Mouse (Mus musculus) small intestine, adult 10 weeks (tissue): ENCODE results near the gene Zfp969. TPM values are rescaled to one million over a fixed set of nuclear protein-coding genes. Genes with fewer than 3 reads are reported as not detected.

Experiments used
- polyA plus RNA-seq: library from polyadenylated mRNA; stranded (reverse); fragments of 350-450 nt; fragmentation: Illumina TruSeq; extraction: RNeasy Lipid Tissue Mini Kit (QIAGEN cat#74804); gene quantifications from one replicate; pipeline ENCODE4 v1.2.3, GENCODE M21; 2014; ENCODE audit warnings: low replicate concordance

Zfp969 gene
- not detected for polyA plus RNA-seq

GRCm38 (mm10) chr2:175703546-175703945, at the start of gene Zfp969:
TSS of gene Zfp969 (minus strand) at chr2:175703646.

GRCm38 (mm10) chr2:175741237-175741636, 37.8 kb upstream of the Zfp969 start, which contains the start of gene Gm2007:
TSS of gene Gm2007 (plus strand) at chr2:175741537.

GRCm38 (mm10) chr2:175643678-175644077, 59.8 kb downstream of the Zfp969 start, which contains the start of gene Gm11007:
TSS of gene Gm11007 (plus strand) at chr2:175643978.

Other genes starting within 250 kb of the Zfp969 start
- gene Zfp965, start 233.7 kb downstream of the Zfp969 start, polyA plus RNA-seq = 18.6 TPM
- gene Gm11007, start 59.7 kb downstream of the Zfp969 start, polyA plus RNA-seq = 2.3 TPM
- 2.3 TPM for gene Gm2007, start 37.9 kb upstream of the Zfp969 start, polyA plus RNA-seq
- 3.5 TPM for gene Gm14288, start 97.4 kb upstream of the Zfp969 start, polyA plus RNA-seq
- 24.2 TPM for gene Gm6710, start 165.6 kb upstream of the Zfp969 start, polyA plus RNA-seq
- 41.2 TPM for gene Zfp966, start 227.5 kb upstream of the Zfp969 start, polyA plus RNA-seq